Mouse (Mus musculus): ENCODE results near the gene Ndrg3. TPM values are rescaled to one million over a fixed set of nuclear protein-coding genes. Genes with fewer than 3 reads are reported as not detected.
"Not testable (repeated sequence)": the region's sequence is repeated elsewhere in the genome, so short reads cannot be mapped to it uniquely, and the experiment has no call there.

The Ndrg3 gene
- total and polyA plus RNA-seq, 2 experiments from 2014 or later: 160 to 178 TPM

- WGBS: 56% methylated on average over 2 of the region's 2 CpGs
- H3K9me3 ChIP-seq (ENCODE audit: low read length): no peaks in the 10 kb centered on the region
- no peaks in the 10 kb centered on the region for H3K36me3 ChIP-seq (ENCODE audit: insufficient read depth, low read length)
- H3K27ac ChIP-seq (ENCODE audit: low read depth, low read length): no peak overlapping the region
- H3K27me3 ChIP-seq (ENCODE audit: insufficient read depth, low read length): no peaks in the 10 kb centered on the region
- H3K4me3 ChIP-seq (ENCODE audit: low read depth, low read length): no peak overlapping the region
- no peak for TF ChIP-seq CTCF (IDR thresholded peaks at IDR 0.05)
- ATAC-seq (ENCODE audit: low FRiP score) (no peak), DNase-seq (ENCODE audit: low spot score) (no peak)
- H3K4me2 ChIP-seq (ENCODE audit: low read depth, low read length, poor library complexity, severe bottlenecking): no peak overlapping the region
- no peak overlapping the region for H3K9ac ChIP-seq (replicated peaks; ENCODE audit: low read length, poor library complexity, severe bottlenecking)
- H3K4me1 ChIP-seq (ENCODE audit: insufficient read depth, low read length): no peaks in the 10 kb centered on the region
Observed at GRCm38 (mm10) chr2:156919796-156920195, 72.1 kb downstream of the Ndrg3 start.

GRCm38 (mm10) chr2:156919191-156919590, 72.7 kb downstream of the Ndrg3 start:
- not testable (repeated sequence) for H3K36me3 ChIP-seq (ENCODE audit: insufficient read depth, low read length); H3K4me1 ChIP-seq (ENCODE audit: insufficient read depth, low read length); H3K27me3 ChIP-seq (ENCODE audit: insufficient read depth, low read length); H3K4me2 ChIP-seq (ENCODE audit: low read depth, low read length, poor library complexity, severe bottlenecking); ATAC-seq (ENCODE audit: low FRiP score); H3K4me3 ChIP-seq (ENCODE audit: low read depth, low read length); H3K27ac ChIP-seq (ENCODE audit: low read depth, low read length); H3K9ac ChIP-seq (replicated peaks; ENCODE audit: low read length, poor library complexity, severe bottlenecking); DNase-seq (ENCODE audit: low spot score); H3K9me3 ChIP-seq (ENCODE audit: low read length)
- 89% methylated on average over 11 of the region's 11 CpGs for WGBS

- no peak overlapping the region for H3K4me2 ChIP-seq (ENCODE audit: low read depth, low read length, poor library complexity, severe bottlenecking)
- H3K27ac ChIP-seq (ENCODE audit: low read depth, low read length): no peak overlapping the region
- 70% methylated on average over 4 of the region's 4 CpGs for WGBS
- H3K9ac ChIP-seq (replicated peaks; ENCODE audit: low read length, poor library complexity, severe bottlenecking): no peak overlapping the region
- H3K4me3 ChIP-seq (ENCODE audit: low read depth, low read length): no peak overlapping the region
- no peaks in the 10 kb centered on the region for H3K9me3 ChIP-seq (ENCODE audit: low read length)
- no peaks in the 10 kb centered on the region for H3K36me3 ChIP-seq (ENCODE audit: insufficient read depth, low read length)
- no peaks in the 10 kb centered on the region for H3K27me3 ChIP-seq (ENCODE audit: insufficient read depth, low read length)
- TF ChIP-seq CTCF (IDR thresholded peaks at IDR 0.05): no peak
- DNase-seq (ENCODE audit: low spot score): no peak
- ATAC-seq (ENCODE audit: low FRiP score): no peak
- no peaks in the 10 kb centered on the region for H3K4me1 ChIP-seq (ENCODE audit: insufficient read depth, low read length)
Observed at GRCm38 (mm10) chr2:156918562-156918961, 73.3 kb downstream of the Ndrg3 start.

GRCm38 (mm10) chr2:156916419-156917125, 75.3 kb downstream of the Ndrg3 start:
- H3K4me2 ChIP-seq (ENCODE audit: low read depth, low read length, poor library complexity, severe bottlenecking): no peak overlapping the region
- H3K9ac ChIP-seq (replicated peaks; ENCODE audit: low read length, poor library complexity, severe bottlenecking): no peak overlapping the region
- no peak for TF ChIP-seq CTCF (IDR thresholded peaks at IDR 0.05)
- H3K27me3 ChIP-seq (ENCODE audit: insufficient read depth, low read length): no peaks in the 10 kb centered on the region
- DNase-seq (ENCODE audit: low spot score) (no peak), ATAC-seq (ENCODE audit: low FRiP score) (no peak)
- no peak overlapping the region for H3K27ac ChIP-seq (ENCODE audit: low read depth, low read length)
- 71% methylated on average over 3 of the region's 3 CpGs for WGBS
- H3K9me3 ChIP-seq (ENCODE audit: low read length): no peaks in the 10 kb centered on the region
- H3K4me1 ChIP-seq (ENCODE audit: insufficient read depth, low read length): no peaks in the 10 kb centered on the region
- no peaks in the 10 kb centered on the region for H3K36me3 ChIP-seq (ENCODE audit: insufficient read depth, low read length)
- no peak overlapping the region for H3K4me3 ChIP-seq (ENCODE audit: low read depth, low read length)

- ATAC-seq (ENCODE audit: low FRiP score) (no peak), DNase-seq (ENCODE audit: low spot score) (no peak)
- 71% methylated on average over 3 of the region's 3 CpGs for WGBS
- TF ChIP-seq CTCF (IDR thresholded peaks at IDR 0.05): no peak
- no peak overlapping the region for H3K27ac ChIP-seq (ENCODE audit: low read depth, low read length)
- no peaks in the 10 kb centered on the region for H3K36me3 ChIP-seq (ENCODE audit: insufficient read depth, low read length)
- no peak overlapping the region for H3K4me3 ChIP-seq (ENCODE audit: low read depth, low read length)
- H3K9me3 ChIP-seq (ENCODE audit: low read length): no peaks in the 10 kb centered on the region
- no peaks in the 10 kb centered on the region for H3K27me3 ChIP-seq (ENCODE audit: insufficient read depth, low read length)
- no peak overlapping the region for H3K9ac ChIP-seq (replicated peaks; ENCODE audit: low read length, poor library complexity, severe bottlenecking)
- H3K4me1 ChIP-seq (ENCODE audit: insufficient read depth, low read length): no peaks in the 10 kb centered on the region
- H3K4me2 ChIP-seq (ENCODE audit: low read depth, low read length, poor library complexity, severe bottlenecking): no peak overlapping the region
Observed at GRCm38 (mm10) chr2:156915559-156915958, 76.3 kb downstream of the Ndrg3 start.

GRCm38 (mm10) chr2:156913191-156913590, 78.7 kb downstream of the Ndrg3 start:
- no peak for ATAC-seq (ENCODE audit: low FRiP score)

GRCm38 (mm10) chr2:156905931-156906330, 85.9 kb downstream of the Ndrg3 start:
- not testable (repeated sequence) for H3K4me2 ChIP-seq (ENCODE audit: low read depth, low read length, poor library complexity, severe bottlenecking); H3K9me3 ChIP-seq (ENCODE audit: low read length); ATAC-seq (ENCODE audit: low FRiP score); H3K36me3 ChIP-seq (ENCODE audit: insufficient read depth, low read length); H3K4me1 ChIP-seq (ENCODE audit: insufficient read depth, low read length); H3K4me3 ChIP-seq (ENCODE audit: low read depth, low read length); H3K27me3 ChIP-seq (ENCODE audit: insufficient read depth, low read length); H3K9ac ChIP-seq (replicated peaks; ENCODE audit: low read length, poor library complexity, severe bottlenecking); H3K27ac ChIP-seq (ENCODE audit: low read depth, low read length)
- DNase-seq (ENCODE audit: low spot score): peak; percentile 34
- WGBS: 46% methylated on average over 4 of the region's 4 CpGs

More at GRCm38 (mm10) chr2:156913191-156913590, 78.7 kb downstream of the Ndrg3 start:
- no peak overlapping the region for H3K27ac ChIP-seq (ENCODE audit: low read depth, low read length)
- H3K9ac ChIP-seq (replicated peaks; ENCODE audit: low read length, poor library complexity, severe bottlenecking): no peak overlapping the region
- H3K36me3 ChIP-seq (ENCODE audit: insufficient read depth, low read length): no peaks in the 10 kb centered on the region
- TF ChIP-seq CTCF (IDR thresholded peaks at IDR 0.05): no peak
- DNase-seq (ENCODE audit: low spot score): peak; percentile 68
- H3K4me2 ChIP-seq (ENCODE audit: low read depth, low read length, poor library complexity, severe bottlenecking): no peak overlapping the region
- no peak overlapping the region for H3K4me3 ChIP-seq (ENCODE audit: low read depth, low read length)
- H3K4me1 ChIP-seq (ENCODE audit: insufficient read depth, low read length): no peaks in the 10 kb centered on the region
- H3K9me3 ChIP-seq (ENCODE audit: low read length): no peaks in the 10 kb centered on the region
- WGBS: 65% methylated on average over 5 of the region's 5 CpGs
- no peaks in the 10 kb centered on the region for H3K27me3 ChIP-seq (ENCODE audit: insufficient read depth, low read length)

Measured in midbrain, postnatal 0 days (tissue).